Mouse (Mus musculus) bone marrow, adult 2 months (tissue): Measurements from ENCODE around the gene Gm14862. TPM values are rescaled to one million over a fixed set of nuclear protein-coding genes. Genes with fewer than 3 reads are reported as not detected.

ENCODE experiments used
- H3K27ac ChIP-seq: fragments of 200-500 bp; 2 replicates; pipeline ENCODE4 v1.5.1; 2012; ENCODE audit warnings: low read depth, mild to moderate bottlenecking, control low read depth, inconsistent platforms, low read length; ENCODE audit not compliant: control insufficient read depth, poor library complexity, insufficient read depth
- H3K4me1 ChIP-seq: fragments of 200-500 bp; 2 replicates; pipeline ENCODE4 v1.6.1; 2011; ENCODE audit warnings: low read length; ENCODE audit not compliant: control insufficient read depth, insufficient read depth
- H3K4me3 ChIP-seq: fragments of 200-500 bp; replicated peaks from 2 replicates; pipeline ENCODE3; 2011; ENCODE audit warnings: mild to moderate bottlenecking, low read depth, low read length, control low read depth; ENCODE audit not compliant: control insufficient read depth
- CTCF ChIP-seq: fragments of 200-500 bp; IDR thresholded peaks from 2 replicates; pipeline ENCODE4 v1.5.1; 2011; ENCODE audit warnings: low read length, control low read depth; ENCODE audit not compliant: control insufficient read depth, insufficient read depth
- POLR2A ChIP-seq: fragments of 200-500 bp; IDR thresholded peaks from 2 replicates; pipeline ENCODE4 v1.6.1; 2011; ENCODE audit warnings: low read depth, mild to moderate bottlenecking, control low read depth, low read length, borderline replicate concordance; ENCODE audit not compliant: control insufficient read depth
- WGBS: fragments of 180-500 bp; shearing (Covaris S2); methylation state at CpG from one replicate; pipeline ENCODE4 v1.1.7; 2018; 5-methylcytosine and 5-hydroxymethylcytosine counted together
- polyA plus RNA-seq: library from polyadenylated mRNA; stranded (reverse); fragments of >200 nt; gene quantifications from 2 replicates; pipeline ENCODE4 v1.2.4, GENCODE M21; 2011; ENCODE audit warnings: low replicate concordance; ENCODE audit not compliant: missing spikeins, insufficient read depth, insufficient read length

The Gm14862 gene
- polyA plus RNA-seq, 1 experiment = 2.9 TPM

- no peak overlapping the region for H3K4me3 ChIP-seq
- H3K27ac ChIP-seq = no peak overlapping the region
- H3K4me1 ChIP-seq = no peaks in the 10 kb centered on the region; the same call in 1 of the 2 replicates
- 29% methylated on average over 12 of the region's 12 CpGs for WGBS
- no peak for TF ChIP-seq POLR2A
- no peak for TF ChIP-seq CTCF
Measured at GRCm38 (mm10) chrX:9244603-9245336, 11.9 kb downstream of the Gm14862 start.

DNA sequence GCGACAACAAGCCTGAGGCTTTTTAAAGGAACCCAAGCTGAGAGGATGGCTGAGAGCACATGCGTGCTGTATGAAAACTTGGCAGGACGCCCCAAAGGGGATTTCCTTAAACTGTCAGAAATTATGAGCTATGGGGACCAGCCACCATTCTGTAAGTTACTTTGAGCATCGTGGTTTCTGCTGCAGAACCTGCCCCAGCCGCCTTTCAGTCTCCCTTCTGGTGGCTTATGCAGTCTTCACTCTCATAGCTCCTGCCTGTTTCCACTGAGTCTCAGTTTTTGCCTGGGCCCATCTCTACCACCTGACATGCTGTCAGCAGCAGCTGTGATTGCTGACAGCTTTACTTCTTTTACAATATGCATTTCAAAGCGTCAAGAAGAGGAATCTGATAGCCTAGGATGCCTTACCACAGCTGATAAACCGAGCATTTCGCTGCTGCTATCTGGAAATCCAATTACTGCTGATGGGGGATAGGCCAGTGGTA, 13.3 kb downstream of the Gm14862 start:
- no peaks in the 10 kb centered on the region; the same call in 1 of the 2 replicates for H3K4me1 ChIP-seq
- 31% methylated on average over 8 of the region's 8 CpGs for WGBS
- TF ChIP-seq CTCF (no peak), POLR2A (no peak)
- H3K27ac ChIP-seq = no peak overlapping the region
- no peak overlapping the region for H3K4me3 ChIP-seq

DNA sequence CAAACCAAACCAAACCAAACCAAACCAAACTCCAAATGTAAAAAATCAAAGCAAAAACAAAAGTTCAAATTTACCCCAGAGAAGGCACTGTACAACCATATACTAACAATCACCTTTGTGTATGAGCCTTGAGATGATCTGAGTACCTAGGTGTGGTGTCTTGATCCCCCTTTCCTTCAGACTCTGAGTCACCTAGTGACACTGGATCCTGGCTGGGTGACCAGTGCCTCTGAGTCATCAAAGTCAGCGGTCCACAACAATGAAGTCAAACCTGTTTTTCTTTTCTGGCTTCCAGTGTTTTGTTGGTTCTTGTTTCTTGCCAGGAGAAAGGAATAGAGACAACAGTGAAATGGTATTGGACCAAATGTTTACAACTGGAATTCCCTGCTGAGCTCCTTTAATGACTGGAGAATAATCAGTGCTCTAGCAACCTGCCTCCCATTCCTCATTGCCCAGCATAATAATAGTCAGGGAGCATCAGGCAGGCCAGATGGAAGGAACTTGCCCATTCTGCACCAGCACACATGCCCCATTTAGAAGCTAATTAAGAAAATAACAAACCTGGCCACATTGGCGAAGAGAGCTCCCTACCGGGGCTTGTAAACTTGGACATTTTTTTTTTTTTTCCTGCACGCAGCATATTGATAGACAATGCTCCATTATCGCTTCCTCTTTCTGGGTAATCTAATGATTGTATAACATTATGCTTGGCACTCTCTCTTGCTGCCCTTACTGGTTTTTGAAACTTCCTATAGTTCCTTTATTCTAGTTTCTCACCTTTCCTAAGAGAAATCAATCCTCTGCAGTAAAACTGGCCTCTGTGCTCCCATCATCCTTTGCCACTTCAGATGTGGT, 15.7 kb downstream of the Gm14862 start:
- H3K4me3 ChIP-seq = no peak overlapping the region
- 63% methylated on average over 5 of the region's 5 CpGs for WGBS
- H3K27ac ChIP-seq = no peak overlapping the region
- no peaks in the 10 kb centered on the region; the same call in 1 of the 2 replicates for H3K4me1 ChIP-seq
- TF ChIP-seq POLR2A = no peak
- TF ChIP-seq CTCF = no peak

DNA sequence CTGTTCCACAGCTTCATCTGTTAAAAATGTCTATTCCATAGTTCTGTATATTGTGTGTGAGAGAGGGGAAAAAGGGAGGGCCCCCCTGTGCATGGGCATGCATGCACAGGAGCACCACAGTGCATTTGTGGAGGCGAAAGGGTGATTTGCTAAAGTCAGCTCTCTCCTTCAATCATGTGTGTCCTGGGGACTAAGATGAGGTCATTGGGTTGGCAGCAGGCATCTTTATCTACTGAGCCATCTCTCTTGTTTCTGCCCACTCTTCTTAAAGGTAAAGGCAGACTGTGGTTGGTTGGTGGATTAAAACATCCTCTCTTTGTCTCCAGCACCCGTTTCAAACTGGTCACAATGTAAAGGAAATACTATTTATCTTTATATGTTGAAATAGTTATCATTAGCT, 29.6 kb downstream of the Gm14862 start:
- WGBS = 68% methylated on average over 2 of the region's 2 CpGs
- Histone ChIP-seq H3K4me1 (no peaks in the 10 kb centered on the region), H3K4me3 (no peak overlapping the region), H3K27ac (no peak overlapping the region)
- TF ChIP-seq POLR2A (no peak), CTCF (no peak)

GRCm38 (mm10) chrX:9222412-9223221, 34.1 kb downstream of the Gm14862 start:
- no peak overlapping the region for H3K27ac ChIP-seq
- 69% methylated on average over 3 of the region's 3 CpGs for WGBS
- TF ChIP-seq CTCF (no peak), POLR2A (no peak)
- no peak overlapping the region for H3K4me3 ChIP-seq
- peaks cover 2% of the 10 kb centered on the region; the same call in 1 of the 2 replicates for H3K4me1 ChIP-seq

DNA sequence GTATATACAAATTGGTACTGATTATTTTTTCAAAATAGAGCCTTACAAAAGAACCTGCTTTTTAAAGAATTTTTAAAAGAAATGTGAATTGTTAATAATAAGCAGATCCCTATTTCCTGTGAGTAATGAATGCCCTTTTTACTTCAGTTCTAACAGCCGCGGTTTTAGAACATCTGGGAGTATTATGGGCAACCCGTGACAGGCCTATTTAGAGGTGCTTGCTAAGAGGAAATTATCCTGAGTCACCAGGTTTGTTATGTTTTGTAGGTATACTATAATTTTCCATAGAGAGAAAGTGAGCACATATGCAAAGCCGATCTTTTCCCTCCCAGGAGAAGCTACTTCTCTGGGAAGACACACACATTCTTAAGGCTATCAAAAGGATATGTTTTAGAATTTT, 35.0 kb downstream of the Gm14862 start:
- H3K4me1 ChIP-seq = peaks cover 2% of the 10 kb centered on the region; the same call in 1 of the 2 replicates
- 51% methylated on average over 4 of the region's 4 CpGs for WGBS
- TF ChIP-seq CTCF = no peak
- TF ChIP-seq POLR2A = no peak
- no peak overlapping the region for H3K4me3 ChIP-seq
- H3K27ac ChIP-seq = no peak overlapping the region

DNA sequence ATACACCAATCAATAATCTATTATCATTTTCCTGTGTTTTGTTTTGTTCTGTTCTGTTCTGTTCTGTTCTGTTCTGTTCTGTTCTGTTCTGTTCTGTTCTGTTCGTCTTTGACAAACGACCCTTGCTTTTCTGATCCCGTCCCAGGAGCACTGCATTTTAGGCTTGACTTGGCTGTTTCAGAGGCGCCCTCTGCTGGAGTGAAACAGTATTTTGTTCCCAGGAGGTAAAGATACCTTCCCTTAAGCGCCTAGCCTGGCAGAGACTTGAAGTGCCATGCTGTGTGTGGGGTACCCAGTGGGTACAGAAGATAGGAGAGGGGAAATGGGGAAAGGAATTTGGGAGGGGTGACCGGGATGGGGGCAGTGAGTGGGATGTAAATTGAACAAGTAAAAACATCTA, 35.5 kb downstream of the Gm14862 start:
- no peak overlapping the region for H3K4me3 ChIP-seq
- peaks cover 2% of the 10 kb centered on the region; the same call in 1 of the 2 replicates for H3K4me1 ChIP-seq
- 38% methylated on average over 6 of the region's 6 CpGs for WGBS
- TF ChIP-seq CTCF (peak; percentile 42; the same call in 1 of the 2 replicates), POLR2A (no peak)
- no peak overlapping the region for H3K27ac ChIP-seq
